Mouse (Mus musculus) midbrain, postnatal 0 days (tissue): Measurements from ENCODE around the gene Wfdc5. TPM values are rescaled to one million over a fixed set of nuclear protein-coding genes. Genes with fewer than 3 reads are reported as not detected.

ENCODE experiments used
- ATAC-seq: fragments of 200-750 bp; cut with Nextera tagmentation; 2 replicates; pipeline ENCODE4 v1.8.0; 2017; ENCODE audit warnings: moderate number of reproducible peaks, mild to moderate bottlenecking, moderate TSS enrichment, moderate library complexity; ENCODE audit not compliant: low FRiP score
- DNase-seq: peaks from one replicate; pipeline ENCODE4 v3.0.0-alpha.2; 2015; ENCODE audit warnings: low spot score
- H3K27ac ChIP-seq: fragments of 300-500 bp; sonication (generic); 2 replicates; pipeline ENCODE4 v1.5.1; 2014; ENCODE audit warnings: low read depth, mild to moderate bottlenecking, low read length, mixed read lengths
- H3K27me3 ChIP-seq: fragments of 300-500 bp; sonication (generic); 2 replicates; pipeline ENCODE4 v1.6.1; 2014; ENCODE audit warnings: low read length, control low read depth, mixed read lengths; ENCODE audit not compliant: insufficient read depth
- H3K36me3 ChIP-seq: fragments of 300-500 bp; sonication (generic); 2 replicates; pipeline ENCODE4 v1.6.1; 2014; ENCODE audit warnings: low read length, control low read depth, mixed read lengths; ENCODE audit not compliant: insufficient read depth
- H3K4me1 ChIP-seq: fragments of 300-500 bp; sonication (generic); 2 replicates; pipeline ENCODE4 v1.6.1; 2014; ENCODE audit warnings: mild to moderate bottlenecking, control low read depth, antibody characterized with exemption, low read length, mixed read lengths; ENCODE audit not compliant: insufficient read depth
- H3K4me2 ChIP-seq: fragments of 300-500 bp; sonication (generic); 2 replicates; pipeline ENCODE4 v1.6.1; 2014; ENCODE audit warnings: low read depth, mild to moderate bottlenecking, low read length, mixed read lengths; ENCODE audit not compliant: poor library complexity, severe bottlenecking
- H3K4me3 ChIP-seq: fragments of 300-500 bp; sonication (generic); 2 replicates; pipeline ENCODE4 v1.5.1; 2014; ENCODE audit warnings: low read depth, mild to moderate bottlenecking, low read length, moderate library complexity
- H3K9ac ChIP-seq: fragments of 300-500 bp; sonication (generic); replicated peaks from 2 replicates; pipeline ENCODE4 v1.6.1; 2014; ENCODE audit warnings: mild to moderate bottlenecking, low read length, moderate library complexity, mixed read lengths; ENCODE audit not compliant: poor library complexity, severe bottlenecking
- H3K9me3 ChIP-seq: fragments of 300-500 bp; sonication (generic); 2 replicates; pipeline ENCODE4 v1.6.1; 2016; ENCODE audit warnings: low read length, control low read depth
- CTCF ChIP-seq: IDR thresholded peaks from 2 replicates; pipeline ENCODE4 v1.5.1; 2016; ENCODE audit warnings: antibody characterized with exemption, mild to moderate bottlenecking
- WGBS: fragments of 180-500 bp; shearing (Covaris S2); extraction: QIAGEN DNeasy Blood & Tissue Kit; methylation state at CpG from one replicate; pipeline ENCODE4 v1.1.7; 2014; 5-methylcytosine and 5-hydroxymethylcytosine counted together
- polyA plus RNA-seq: library from polyadenylated mRNA; unstranded; fragments of >200 nt; fragmentation: Nextera tagmentation; extraction: Ambion mirVana; gene quantifications from 2 replicates; pipeline ENCODE4 v1.2.1, GENCODE M21; 2015
- total RNA-seq: library from RNA; depleted of rRNA; stranded (reverse); fragments of >200 nt; gene quantifications from 2 replicates; pipeline ENCODE4 v1.2.3, GENCODE M21; 2014

Wfdc5 gene
- total and polyA plus RNA-seq, 2 experiments from 2014 or later: not detected

- Histone ChIP-seq H3K9ac (no peak overlapping the region), H3K4me2 (no peak overlapping the region), H3K4me3 (no peak overlapping the region), H3K36me3 (no peaks in the 10 kb centered on the region), H3K4me1 (no peaks in the 10 kb centered on the region), H3K9me3 (no peaks in the 10 kb centered on the region), H3K27me3 (no peaks in the 10 kb centered on the region), H3K27ac (no peak overlapping the region)
- TF ChIP-seq CTCF: no peak
- ATAC-seq (no peak), DNase-seq (no peak)
Observed at GRCm38 (mm10) chr2:164192279-164192678, 9.7 kb upstream of the Wfdc5 start.

DNA sequence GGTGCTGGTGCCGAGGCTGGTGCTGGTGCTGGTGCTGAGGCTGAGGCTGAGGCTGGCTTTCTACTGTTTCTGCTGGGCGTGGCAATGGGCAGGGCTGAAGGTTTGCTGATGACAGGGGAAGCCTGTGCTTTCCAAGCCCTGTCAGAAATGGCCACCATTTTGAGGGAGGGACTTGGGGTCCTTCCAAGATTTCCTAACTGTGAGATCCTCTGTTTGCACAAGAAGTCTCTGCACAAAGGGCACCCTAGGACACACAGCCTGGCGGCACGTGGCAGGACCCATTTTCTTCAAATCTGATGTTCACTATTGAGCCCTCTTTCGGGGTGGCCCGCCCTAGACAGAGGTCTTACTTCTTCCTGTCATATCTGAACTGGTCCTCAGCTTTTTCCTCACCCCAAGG, 8.0 kb upstream of the Wfdc5 start, which contains the start of gene Wfdc12:
Wfdc12 (minus strand) TSS at position 33 of the 400 bp plus-strand sequence.
- 85% methylated on average over 6 of the region's 6 CpGs for WGBS
- Histone ChIP-seq H3K4me2 (no peak within 1 kb of the TSS), H3K27me3 (no peaks in the 10 kb centered on the region), H3K36me3 (no peaks in the 10 kb centered on the region), H3K9ac (no peak within 1 kb of the TSS), H3K9me3 (no peaks in the 10 kb centered on the region), H3K4me3 (no peak within 1 kb of the TSS), H3K27ac (no peak within 1 kb of the TSS), H3K4me1 (no peaks in the 10 kb centered on the region)
- DNase-seq (no peak), ATAC-seq (no peak)
- no peak for TF ChIP-seq CTCF

- H3K27me3 ChIP-seq: no peaks in the 10 kb centered on the region
- H3K4me2 ChIP-seq: no peak overlapping the region
- no peaks in the 10 kb centered on the region for H3K36me3 ChIP-seq
- H3K4me1 ChIP-seq: no peaks in the 10 kb centered on the region
- no peak overlapping the region for H3K27ac ChIP-seq
- peak; percentile 53 for TF ChIP-seq CTCF
- WGBS: 29% methylated on average over 5 of the region's 5 CpGs
- DNase-seq (no peak), ATAC-seq (no peak)
- H3K9me3 ChIP-seq: no peaks in the 10 kb centered on the region
- no peak overlapping the region for H3K9ac ChIP-seq
- H3K4me3 ChIP-seq: no peak overlapping the region
Observed at GRCm38 (mm10) chr2:164188722-164189121, 6.2 kb upstream of the Wfdc5 start.

- Histone ChIP-seq H3K27ac (no peak overlapping the region), H3K4me2 (no peak overlapping the region), H3K27me3 (no peaks in the 10 kb centered on the region), H3K4me1 (no peaks in the 10 kb centered on the region), H3K36me3 (no peaks in the 10 kb centered on the region), H3K9me3 (no peaks in the 10 kb centered on the region), H3K4me3 (no peak overlapping the region), H3K9ac (no peak overlapping the region)
- ATAC-seq (no peak), DNase-seq (no peak)
- TF ChIP-seq CTCF: no peak
- WGBS: 30% methylated on average over 9 of the region's 9 CpGs
Observed at GRCm38 (mm10) chr2:164184145-164184719, 1.7 kb upstream of the Wfdc5 start.

DNA sequence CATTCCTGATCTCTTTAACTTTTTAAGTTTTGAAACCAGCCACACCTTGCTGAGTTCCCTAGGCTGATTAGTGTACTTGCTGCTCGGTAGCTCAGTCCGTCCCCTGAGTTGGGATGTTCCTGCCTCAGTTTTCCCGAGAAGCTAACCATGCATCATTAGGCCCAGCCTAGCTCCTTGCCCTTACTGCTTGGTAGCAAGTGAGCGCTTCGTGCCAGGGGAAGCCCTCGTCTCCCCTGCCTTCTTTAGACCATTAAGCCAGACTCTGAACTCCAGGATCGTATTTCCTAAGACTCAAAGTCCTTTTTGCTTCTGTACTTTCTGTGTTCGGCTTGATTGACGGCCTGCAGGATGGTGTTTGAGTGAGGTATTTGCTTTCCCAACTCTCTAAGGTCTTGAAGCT, 798 bp upstream of the Wfdc5 start:
- Histone ChIP-seq H3K9ac (no peak overlapping the region), H3K27me3 (no peaks in the 10 kb centered on the region), H3K4me3 (no peak overlapping the region), H3K4me1 (no peaks in the 10 kb centered on the region), H3K27ac (no peak overlapping the region), H3K9me3 (no peaks in the 10 kb centered on the region), H3K36me3 (no peaks in the 10 kb centered on the region), H3K4me2 (no peak overlapping the region)
- no peak for DNase-seq
- no peak for TF ChIP-seq CTCF
- WGBS: 70% methylated on average over 9 of the region's 9 CpGs
- no peak for ATAC-seq

GRCm38 (mm10) chr2:164180770-164181169, 1.8 kb downstream of the Wfdc5 start:
- H3K4me3 ChIP-seq: no peak overlapping the region
- H3K4me2 ChIP-seq: no peak overlapping the region
- WGBS: 87% methylated on average over 4 of the region's 4 CpGs

More at GRCm38 (mm10) chr2:164180770-164181169, 1.8 kb downstream of the Wfdc5 start:
- Histone ChIP-seq H3K27me3 (no peaks in the 10 kb centered on the region), H3K27ac (no peak overlapping the region), H3K9ac (no peak overlapping the region), H3K4me1 (no peaks in the 10 kb centered on the region), H3K36me3 (no peaks in the 10 kb centered on the region), H3K9me3 (no peaks in the 10 kb centered on the region)
- DNase-seq (no peak), ATAC-seq (no peak)
- TF ChIP-seq CTCF: no peak
